Mouse (Mus musculus) testis, postnatal 14 days (tissue): Measurements from ENCODE around the gene Mat1a.

Experiments used
- DNase-seq: peaks from one replicate; pipeline ENCODE4 v3.0.0; 2021; ENCODE audit warnings: low spot score

The Mat1a gene

GRCm38 (mm10) chr14:41140686-41141085, 35.9 kb downstream of the Mat1a start:
- DNase-seq: no peak

GRCm38 (mm10) chr14:41146035-41146434, 41.2 kb downstream of the Mat1a start:
- DNase-seq: no peak

GRCm38 (mm10) chr14:41146922-41147321, 42.1 kb downstream of the Mat1a start:
- no peak for DNase-seq

GRCm38 (mm10) chr14:41147356-41147755, 42.5 kb downstream of the Mat1a start:
- no peak for DNase-seq

- DNase-seq: no peak
Measured at GRCm38 (mm10) chr14:41151220-41151898, 46.5 kb downstream of the Mat1a start, which contains the start of gene Mbl1. Gene Mbl1, plus strand, starts transcription at chr14:41151458.

GRCm38 (mm10) chr14:41160076-41160475, 55.2 kb downstream of the Mat1a start:
- no peak for DNase-seq

GRCm38 (mm10) chr14:41160743-41161142, 55.9 kb downstream of the Mat1a start:
- no peak for DNase-seq

- DNase-seq: peak; percentile 8
Measured at GRCm38 (mm10) chr14:41162663-41163062, 57.8 kb downstream of the Mat1a start.

GRCm38 (mm10) chr14:41167278-41167677, 62.4 kb downstream of the Mat1a start:
- DNase-seq: no peak

GRCm38 (mm10) chr14:41168567-41168966, 63.7 kb downstream of the Mat1a start:
- DNase-seq: no peak

GRCm38 (mm10) chr14:41170514-41170913, 65.7 kb downstream of the Mat1a start:
- no peak for DNase-seq
